Mouse (Mus musculus): ENCODE results near the gene Ube2f. TPM values are rescaled to one million over a fixed set of nuclear protein-coding genes. Genes with fewer than 3 reads are reported as not detected.

Ube2f gene
- total RNA-seq, 2 experiments from 2014 or later: 54.8 to 60.2 TPM

- no peak for DNase-seq
- intact Hi-C loops (cut with DNase I): no loop called here
Observed at GRCm38 (mm10) chr1:91289375-91289774, 39.3 kb downstream of the Ube2f start.

GRCm38 (mm10) chr1:91292101-91292825 lies 42.2 kb downstream of the Ube2f start:
- intact Hi-C loops (cut with DNase I): no loop called here
- no peak for DNase-seq

- DNase-seq: no peak
- intact Hi-C loops (cut with DNase I): no loop called here
Observed at GRCm38 (mm10) chr1:91295544-91295943, 45.4 kb downstream of the Ube2f start.

GRCm38 (mm10) chr1:91297799-91298744 lies 48.0 kb downstream of the Ube2f start, which contains the start of gene Scly:
TSS of gene Scly (plus strand) at chr1:91298338.
- intact Hi-C loops (cut with DNase I): loop anchor here (2.0 kb wide), 1 partner anchor 47 kb away; the partner anchor contains the start of gene Ube2f
- peak; percentile 95 to 96 for DNase-seq

- intact Hi-C loops (cut with DNase I): loop anchor here (2.0 kb wide), 1 partner anchor 48 kb away; the partner anchor contains the start of gene Ube2f
Observed at GRCm38 (mm10) chr1:91299026-91299706, 49.1 kb downstream of the Ube2f start.

GRCm38 (mm10) chr1:91299707-91300426 lies 49.8 kb downstream of the Ube2f start:
- intact Hi-C loops (cut with DNase I): loop anchor here (2.0 kb wide), 1 partner anchor 49 kb away; the partner anchor contains the start of gene Ube2f
- DNase-seq: peak; percentile 33 to 45

More at GRCm38 (mm10) chr1:91299026-91299706, 49.1 kb downstream of the Ube2f start:
- DNase-seq: no peak

- DNase-seq: peak in 1 of 2 experiments; percentile 12
- intact Hi-C loops (cut with DNase I): no loop called here
Observed at GRCm38 (mm10) chr1:91301206-91301920, 51.3 kb downstream of the Ube2f start.

- intact Hi-C loops (cut with DNase I): no loop called here
- DNase-seq: no peak
Observed at GRCm38 (mm10) chr1:91302021-91302420, 51.9 kb downstream of the Ube2f start.

- no peak for DNase-seq
- intact Hi-C loops (cut with DNase I): no loop called here
Observed at GRCm38 (mm10) chr1:91304621-91305020, 54.5 kb downstream of the Ube2f start.

- intact Hi-C loops (cut with DNase I): no loop called here
- no peak for DNase-seq
Observed at GRCm38 (mm10) chr1:91309366-91310085, 59.4 kb downstream of the Ube2f start.

GRCm38 (mm10) chr1:91312273-91312672 lies 62.2 kb downstream of the Ube2f start:
- no peak for DNase-seq
- intact Hi-C loops (cut with DNase I): no loop called here

- DNase-seq: peak; percentile 48 to 53
- intact Hi-C loops (cut with DNase I): no loop called here
Observed at GRCm38 (mm10) chr1:91313251-91313650, 63.1 kb downstream of the Ube2f start.

- intact Hi-C loops (cut with DNase I): no loop called here
- DNase-seq: no peak
Observed at GRCm38 (mm10) chr1:91317656-91318055, 67.6 kb downstream of the Ube2f start.

GRCm38 (mm10) chr1:91321760-91322438 lies 71.8 kb downstream of the Ube2f start, which contains the start of gene Espnl:
TSS of gene Espnl (plus strand) at chr1:91322075.
- peak; percentile 39 to 43 for DNase-seq
- intact Hi-C loops (cut with DNase I): no loop called here

GRCm38 (mm10) chr1:91324646-91325045 lies 74.5 kb downstream of the Ube2f start:
- intact Hi-C loops (cut with DNase I): no loop called here

GRCm38 (mm10) chr1:91325488-91326042 lies 75.5 kb downstream of the Ube2f start:
- intact Hi-C loops (cut with DNase I): no loop called here
- no peak for DNase-seq

More at GRCm38 (mm10) chr1:91324646-91325045, 74.5 kb downstream of the Ube2f start:
- no peak for DNase-seq

- intact Hi-C loops (cut with DNase I): no loop called here
- DNase-seq: no peak
Observed at GRCm38 (mm10) chr1:91332102-91332501, 82.0 kb downstream of the Ube2f start.

- intact Hi-C loops (cut with DNase I): no loop called here
- DNase-seq: no peak
Observed at GRCm38 (mm10) chr1:91333582-91333981, 83.5 kb downstream of the Ube2f start.

All from heart, postnatal 10 days (tissue).